Mouse (Mus musculus) kidney, postnatal 10 days (tissue): ENCODE results near the gene Cep295nl.
A peak's percentile ranks its signal among the peaks of the same experiment; 100 is the strongest.
"Not testable (repeated sequence)": the region's sequence is repeated elsewhere in the genome, so short reads cannot be mapped to it uniquely, and the experiment has no call there.

Source experiments
- DNase-seq: peaks from one replicate; pipeline ENCODE4 v3.0.0; 2021; ENCODE audit warnings: mixed read lengths

Cep295nl gene

GRCm38 (mm10) chr11:118342400-118342981, at the start of gene Cep295nl:
Cep295nl (minus strand) TSS chr11:118342500.
- DNase-seq: peak; percentile 43

- DNase-seq: peak; percentile 3
These were observed 45.5 kb upstream of the Cep295nl start for GRCm38 (mm10) chr11:118387816-118388215.

GRCm38 (mm10) chr11:118379251-118380009, 37.1 kb upstream of the Cep295nl start:
- DNase-seq: peak; percentile 93

- DNase-seq: peak; percentile 5
These were observed 36.4 kb upstream of the Cep295nl start for GRCm38 (mm10) chr11:118378656-118379055.

GRCm38 (mm10) chr11:118376323-118376722, 34.0 kb upstream of the Cep295nl start:
- DNase-seq: not testable (repeated sequence)

- peak; percentile 33 for DNase-seq
These were observed 33.6 kb upstream of the Cep295nl start for GRCm38 (mm10) chr11:118375881-118376280.

- DNase-seq: peak; percentile 3
These were observed 33.2 kb upstream of the Cep295nl start for GRCm38 (mm10) chr11:118375461-118375860.

- DNase-seq: no peak
These were observed 32.7 kb upstream of the Cep295nl start for GRCm38 (mm10) chr11:118375006-118375405.

GRCm38 (mm10) chr11:118374506-118374905, 32.2 kb upstream of the Cep295nl start:
- no peak for DNase-seq

- no peak for DNase-seq
These were observed 30.3 kb upstream of the Cep295nl start for GRCm38 (mm10) chr11:118372641-118373040.

- DNase-seq: no peak
These were observed 29.6 kb upstream of the Cep295nl start for GRCm38 (mm10) chr11:118371876-118372275.

- DNase-seq: no peak
These were observed 27.4 kb upstream of the Cep295nl start for GRCm38 (mm10) chr11:118369657-118370056.

GRCm38 (mm10) chr11:118369251-118369650, 27.0 kb upstream of the Cep295nl start:
- no peak for DNase-seq

GRCm38 (mm10) chr11:118368330-118368729, 26.0 kb upstream of the Cep295nl start:
- peak; percentile 45 for DNase-seq

- no peak for DNase-seq
These were observed 24.3 kb upstream of the Cep295nl start for GRCm38 (mm10) chr11:118366559-118366958.

GRCm38 (mm10) chr11:118366108-118366507, 23.8 kb upstream of the Cep295nl start:
- DNase-seq: peak; percentile 5

- peak; percentile 63 for DNase-seq
These were observed 22.9 kb upstream of the Cep295nl start for GRCm38 (mm10) chr11:118365171-118365570.

GRCm38 (mm10) chr11:118364021-118364420, 21.7 kb upstream of the Cep295nl start:
- DNase-seq: no peak

GRCm38 (mm10) chr11:118362971-118363518, 20.7 kb upstream of the Cep295nl start:
- peak; percentile 60 for DNase-seq

- DNase-seq: no peak
These were observed 20.2 kb upstream of the Cep295nl start for GRCm38 (mm10) chr11:118362501-118362900.

- DNase-seq: peak; percentile 42
These were observed 18.6 kb upstream of the Cep295nl start for GRCm38 (mm10) chr11:118360907-118361341.

- no peak for DNase-seq
These were observed 18.2 kb upstream of the Cep295nl start for GRCm38 (mm10) chr11:118360491-118360890.

- DNase-seq: no peak
These were observed 13.3 kb upstream of the Cep295nl start, which contains the start of gene Timp2 for GRCm38 (mm10) chr11:118355640-118356039. Timp2 (minus strand) TSS chr11:118355740.

GRCm38 (mm10) chr11:118355205-118355604, 12.9 kb upstream of the Cep295nl start:
- peak; percentile 93 for DNase-seq
